Mouse (Mus musculus) neural tube, embryonic 14.5 days (tissue): ENCODE measurements at regions not wholly inside any gene's neighbourhood (a gene's known extent, or its start where the extent isn't known, plus 50 kb on each side); places are given as distances from the start of the nearest gene placed in this dataset.

Experiments
- ATAC-seq: fragments of 200-750 bp; cut with Nextera tagmentation; 2 replicates; pipeline ENCODE4 v1.8.0; 2017; ENCODE audit warnings: low read depth, mild to moderate bottlenecking, moderate TSS enrichment, moderate library complexity
- H3K27ac ChIP-seq: fragments of 300-500 bp; sonication (generic); 2 replicates; pipeline ENCODE4 v1.5.1; 2014; ENCODE audit warnings: low read depth, mild to moderate bottlenecking, control low read depth, low read length, moderate library complexity, mixed read lengths
- H3K27me3 ChIP-seq: fragments of 300-500 bp; sonication (generic); 2 replicates; pipeline ENCODE4 v1.6.1; 2014; ENCODE audit warnings: low read length; ENCODE audit not compliant: control insufficient read depth, insufficient read depth
- H3K36me3 ChIP-seq: fragments of 300-500 bp; sonication (generic); 2 replicates; pipeline ENCODE4 v1.6.1; 2014; ENCODE audit warnings: low read length, mixed read lengths; ENCODE audit not compliant: control insufficient read depth, insufficient read depth
- H3K4me1 ChIP-seq: fragments of 300-500 bp; sonication (generic); 2 replicates; pipeline ENCODE4 v1.6.1; 2014; ENCODE audit warnings: low read length; ENCODE audit not compliant: control insufficient read depth, insufficient read depth
- H3K4me2 ChIP-seq: fragments of 300-500 bp; sonication (generic); 2 replicates; pipeline ENCODE4 v1.6.1; 2014; ENCODE audit warnings: mild to moderate bottlenecking, low read depth, low read length, control low read depth
- H3K4me3 ChIP-seq: fragments of 300-500 bp; sonication (generic); 2 replicates; pipeline ENCODE4 v1.5.1; 2014; ENCODE audit warnings: low read depth, low read length, control low read depth, mixed read lengths
- H3K9ac ChIP-seq: fragments of 300-500 bp; sonication (generic); replicated peaks from 2 replicates; pipeline ENCODE4 v1.6.1; 2014; ENCODE audit warnings: low read depth, mild to moderate bottlenecking, control low read depth, low read length, mixed read lengths
- H3K9me3 ChIP-seq: fragments of 300-500 bp; sonication (generic); 2 replicates; pipeline ENCODE4 v1.6.1; 2016; ENCODE audit warnings: low read length; ENCODE audit not compliant: control insufficient read depth
- WGBS: fragments of 180-500 bp; shearing (Covaris S2); extraction: QIAGEN DNeasy Blood & Tissue Kit; methylation state at CpG from one replicate; pipeline ENCODE4 v1.1.7; 2014; 5-methylcytosine and 5-hydroxymethylcytosine counted together

DNA sequence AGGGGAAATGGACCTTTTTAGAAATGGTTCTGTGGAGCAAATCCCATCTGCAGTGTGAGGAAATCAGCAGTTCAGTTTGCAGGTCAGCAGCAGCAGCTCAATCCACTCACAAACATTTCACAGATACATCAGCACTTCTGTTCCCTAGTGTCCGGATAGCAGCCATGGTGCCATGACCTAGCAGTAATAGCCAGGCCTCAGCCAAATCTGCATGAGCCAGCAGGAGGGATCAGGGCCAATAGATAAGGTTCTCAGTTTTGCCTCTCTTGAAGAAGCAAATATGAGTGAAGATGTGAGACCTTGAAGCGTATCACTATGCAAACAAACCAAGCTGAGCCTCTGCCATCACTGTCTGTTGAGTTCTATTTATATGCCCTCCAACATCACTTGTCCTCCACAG, 380.7 kb upstream of the Chrm3 start:
- no peaks in the 10 kb centered on the region for H3K36me3 ChIP-seq
- 96% methylated on average over 2 of the region's 2 CpGs for WGBS
- no peak overlapping the region for H3K4me3 ChIP-seq
- H3K27me3 ChIP-seq = no peaks in the 10 kb centered on the region
- no peaks in the 10 kb centered on the region for H3K9me3 ChIP-seq
- ATAC-seq = no peak
- H3K9ac ChIP-seq = no peak overlapping the region
- H3K4me2 ChIP-seq = no peak overlapping the region
- H3K4me1 ChIP-seq = no peaks in the 10 kb centered on the region
- H3K27ac ChIP-seq = no peak overlapping the region

DNA sequence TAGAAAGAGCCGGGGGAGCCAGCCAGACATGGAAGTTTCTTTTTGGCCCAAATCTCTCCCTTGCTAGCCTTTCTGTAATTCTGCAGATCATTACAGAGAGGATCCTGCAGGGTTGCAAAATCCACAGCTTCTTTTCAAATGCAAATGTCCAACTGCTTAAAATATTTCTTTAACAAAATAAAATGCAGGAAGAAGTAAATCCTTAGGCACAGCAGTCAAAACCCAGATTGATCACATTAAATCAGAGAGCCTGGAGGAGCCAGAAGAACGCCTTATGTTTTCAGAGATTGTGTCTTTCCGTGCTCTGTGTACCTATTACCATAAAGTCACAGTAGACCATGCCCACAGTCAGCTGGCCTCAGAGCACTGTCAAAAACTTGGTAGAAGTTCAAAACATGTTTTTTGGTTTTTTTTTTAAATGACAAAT, 365.1 kb upstream of the Chrm3 start:
- WGBS = 57% methylated on average over 3 of the region's 3 CpGs
- H3K9me3 ChIP-seq = no peaks in the 10 kb centered on the region
- no peak overlapping the region for H3K4me2 ChIP-seq
- no peak overlapping the region for H3K27ac ChIP-seq
- H3K4me3 ChIP-seq = no peak overlapping the region
- H3K27me3 ChIP-seq = no peaks in the 10 kb centered on the region
- no peaks in the 10 kb centered on the region for H3K4me1 ChIP-seq
- H3K36me3 ChIP-seq = no peaks in the 10 kb centered on the region
- no peak for ATAC-seq
- no peak overlapping the region for H3K9ac ChIP-seq

DNA sequence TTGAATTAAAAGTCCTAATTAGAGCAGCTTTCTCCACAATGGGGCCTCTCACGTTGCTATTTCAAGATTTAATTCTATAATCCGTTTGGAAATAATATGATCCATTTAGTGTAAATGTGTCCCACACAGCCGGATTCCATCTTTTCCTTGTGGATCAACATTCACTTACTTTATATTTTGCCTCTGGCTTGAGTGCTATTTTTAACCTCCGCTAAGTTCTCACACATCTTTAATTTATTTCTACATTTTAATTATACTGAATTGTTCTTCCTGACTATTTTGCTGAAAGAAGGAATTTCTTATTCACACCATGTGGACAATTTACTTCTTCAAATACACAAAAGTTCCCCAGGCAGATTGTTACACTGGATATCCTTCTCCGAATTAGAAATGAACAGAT, 364.7 kb upstream of the Chrm3 start:
- no peak for ATAC-seq
- no peaks in the 10 kb centered on the region for H3K27me3 ChIP-seq
- H3K27ac ChIP-seq = no peak overlapping the region
- H3K36me3 ChIP-seq = no peaks in the 10 kb centered on the region
- WGBS = 72% methylated on average over 5 of the region's 5 CpGs
- H3K4me3 ChIP-seq = no peak overlapping the region
- no peak overlapping the region for H3K4me2 ChIP-seq
- H3K4me1 ChIP-seq = no peaks in the 10 kb centered on the region
- no peak overlapping the region for H3K9ac ChIP-seq
- H3K9me3 ChIP-seq = no peaks in the 10 kb centered on the region

DNA sequence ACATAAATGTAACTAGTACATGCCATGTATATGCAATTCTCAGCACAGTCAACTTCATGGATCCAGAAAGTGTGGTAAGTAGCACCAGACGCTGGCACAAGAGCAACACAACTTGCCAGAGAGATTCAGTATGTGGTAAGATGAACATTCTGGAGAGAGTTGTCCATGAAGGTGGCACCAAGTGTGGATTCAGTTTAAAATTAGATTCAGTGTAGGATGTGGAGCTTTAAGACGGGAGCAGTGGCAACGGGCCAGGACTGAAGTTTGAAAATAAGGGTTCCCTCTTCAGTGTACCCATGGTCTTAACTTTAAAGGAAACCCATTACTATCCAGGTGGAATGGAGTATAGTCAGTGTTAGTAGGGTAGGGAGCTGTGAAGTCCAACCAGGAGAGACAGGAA, 360.0 kb upstream of the Chrm3 start:
- no peak for ATAC-seq
- Histone ChIP-seq H3K27ac (no peak overlapping the region), H3K27me3 (no peaks in the 10 kb centered on the region), H3K4me1 (no peaks in the 10 kb centered on the region), H3K9me3 (no peaks in the 10 kb centered on the region), H3K9ac (no peak overlapping the region), H3K4me3 (no peak overlapping the region), H3K36me3 (no peaks in the 10 kb centered on the region), H3K4me2 (no peak overlapping the region)
- 89% methylated on average over 3 of the region's 3 CpGs for WGBS

DNA sequence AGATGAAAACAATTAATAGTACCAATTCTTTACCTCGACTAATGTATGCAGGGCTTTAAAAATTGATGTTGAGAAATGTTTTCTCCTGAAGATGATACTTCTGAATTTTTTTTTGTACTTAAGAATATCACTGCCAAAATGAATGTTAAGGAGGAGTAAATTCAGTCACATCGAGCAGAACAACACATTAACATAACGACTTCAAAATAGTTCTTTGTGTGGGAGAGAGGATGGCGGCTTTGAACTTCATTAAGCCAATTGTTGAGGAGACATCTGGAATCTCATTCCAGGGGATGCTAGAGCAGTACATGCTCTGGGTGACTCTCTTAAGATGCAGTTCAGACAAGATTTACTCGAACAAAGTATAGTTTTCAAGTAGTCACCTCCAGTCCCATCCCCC, 350.8 kb upstream of the Chrm3 start:
- no peak overlapping the region for H3K27ac ChIP-seq
- H3K4me1 ChIP-seq = no peaks in the 10 kb centered on the region
- H3K4me3 ChIP-seq = no peak overlapping the region
- H3K9ac ChIP-seq = no peak overlapping the region
- no peaks in the 10 kb centered on the region for H3K9me3 ChIP-seq
- no peaks in the 10 kb centered on the region for H3K36me3 ChIP-seq
- no peaks in the 10 kb centered on the region for H3K27me3 ChIP-seq
- 81% methylated on average over 5 of the region's 5 CpGs for WGBS
- ATAC-seq = no peak
- H3K4me2 ChIP-seq = no peak overlapping the region

DNA sequence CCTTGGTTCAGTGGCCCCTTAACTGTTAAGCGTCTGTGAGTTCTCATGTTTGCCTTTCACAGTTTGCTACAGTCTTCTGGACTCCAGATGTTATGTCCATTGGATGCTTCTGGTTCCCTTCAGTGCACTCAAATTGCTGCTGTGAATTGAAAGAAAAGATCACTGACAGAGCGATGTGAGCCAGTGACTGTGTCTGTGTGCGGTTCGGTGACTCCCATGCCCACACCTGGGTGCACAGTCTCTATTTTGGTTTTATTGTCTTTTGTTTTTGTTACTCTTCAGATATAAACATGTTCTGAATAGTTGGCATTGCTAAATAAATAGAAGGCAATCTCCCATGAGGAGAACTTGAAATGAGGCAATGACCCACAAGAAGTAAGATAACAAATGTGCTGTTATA, 350.3 kb upstream of the Chrm3 start:
- no peak for ATAC-seq
- Histone ChIP-seq H3K27me3 (no peaks in the 10 kb centered on the region), H3K4me1 (no peaks in the 10 kb centered on the region), H3K27ac (no peak overlapping the region), H3K9me3 (no peaks in the 10 kb centered on the region), H3K4me3 (no peak overlapping the region), H3K36me3 (no peaks in the 10 kb centered on the region), H3K9ac (no peak overlapping the region), H3K4me2 (no peak overlapping the region)
- 82% methylated on average over 4 of the region's 4 CpGs for WGBS

DNA sequence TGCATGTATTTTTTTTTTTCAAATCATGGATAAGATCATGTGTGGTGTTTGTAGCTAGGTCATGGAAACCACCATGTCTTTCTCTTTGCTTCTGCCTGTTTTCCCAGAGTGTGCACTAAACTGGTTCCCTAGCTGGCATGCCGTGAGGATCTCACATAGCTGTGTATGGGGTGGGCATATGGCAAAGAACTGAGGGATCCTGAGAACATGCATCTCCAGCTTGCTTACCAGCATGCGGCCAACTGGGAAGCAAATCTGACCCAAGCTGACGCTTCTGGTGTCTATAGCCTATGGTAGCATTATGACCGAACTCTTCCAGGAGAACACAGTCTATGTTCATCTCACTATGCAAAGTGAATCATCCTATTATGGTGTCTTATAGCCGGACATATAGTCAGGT, 336.5 kb upstream of the Chrm3 start:
- no peak overlapping the region for H3K4me2 ChIP-seq
- H3K36me3 ChIP-seq = no peaks in the 10 kb centered on the region
- H3K27ac ChIP-seq = no peak overlapping the region
- no peak overlapping the region for H3K4me3 ChIP-seq
- H3K9me3 ChIP-seq = no peaks in the 10 kb centered on the region
- no peak overlapping the region for H3K9ac ChIP-seq
- ATAC-seq = no peak
- 93% methylated on average over 5 of the region's 5 CpGs for WGBS
- H3K27me3 ChIP-seq = no peaks in the 10 kb centered on the region
- no peaks in the 10 kb centered on the region for H3K4me1 ChIP-seq

DNA sequence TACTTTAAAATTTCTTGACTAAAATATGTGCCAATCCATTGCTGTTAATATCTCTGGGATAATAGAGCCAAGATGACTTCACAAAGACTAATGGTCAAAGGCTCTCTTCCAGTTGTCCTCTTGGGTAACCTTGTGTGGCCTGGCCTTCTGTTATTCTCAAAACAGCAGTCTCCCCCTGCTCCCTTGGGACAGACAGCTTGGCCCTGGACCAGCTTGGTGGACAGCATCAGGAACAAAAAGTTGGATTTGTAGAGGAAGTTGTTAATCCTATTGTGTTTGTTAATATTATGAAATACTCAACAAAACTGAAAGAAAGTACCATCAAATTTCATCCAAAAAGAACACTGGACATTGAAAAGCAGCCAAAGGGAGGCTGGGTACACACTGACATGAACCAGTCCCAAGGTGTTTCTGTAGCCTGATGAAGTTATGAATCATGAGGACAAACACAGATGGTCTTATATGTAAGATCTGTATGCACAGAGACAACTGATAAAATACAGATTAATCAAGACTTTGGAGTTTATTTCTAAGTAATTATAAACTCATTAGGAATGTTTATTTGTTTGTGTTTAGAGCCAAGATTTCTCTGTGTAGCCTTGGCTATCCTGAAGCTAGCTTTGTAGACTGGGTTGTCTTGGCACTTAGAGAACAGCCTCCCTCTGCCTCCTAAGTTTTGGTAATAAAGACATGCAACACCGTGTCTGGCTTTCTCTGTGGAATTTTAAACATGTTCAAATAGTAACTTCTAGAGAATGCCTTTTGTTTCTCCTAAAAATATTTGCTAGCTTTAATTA, 335.7 kb upstream of the Chrm3 start:
- no peak overlapping the region for H3K9ac ChIP-seq
- ATAC-seq = no peak
- H3K4me1 ChIP-seq = no peaks in the 10 kb centered on the region
- no peaks in the 10 kb centered on the region for H3K9me3 ChIP-seq
- H3K4me3 ChIP-seq = no peak overlapping the region
- H3K27me3 ChIP-seq = no peaks in the 10 kb centered on the region
- H3K36me3 ChIP-seq = no peaks in the 10 kb centered on the region
- no peak overlapping the region for H3K4me2 ChIP-seq
- 86% methylated on average over 1 of the region's 1 CpGs for WGBS
- H3K27ac ChIP-seq = no peak overlapping the region

DNA sequence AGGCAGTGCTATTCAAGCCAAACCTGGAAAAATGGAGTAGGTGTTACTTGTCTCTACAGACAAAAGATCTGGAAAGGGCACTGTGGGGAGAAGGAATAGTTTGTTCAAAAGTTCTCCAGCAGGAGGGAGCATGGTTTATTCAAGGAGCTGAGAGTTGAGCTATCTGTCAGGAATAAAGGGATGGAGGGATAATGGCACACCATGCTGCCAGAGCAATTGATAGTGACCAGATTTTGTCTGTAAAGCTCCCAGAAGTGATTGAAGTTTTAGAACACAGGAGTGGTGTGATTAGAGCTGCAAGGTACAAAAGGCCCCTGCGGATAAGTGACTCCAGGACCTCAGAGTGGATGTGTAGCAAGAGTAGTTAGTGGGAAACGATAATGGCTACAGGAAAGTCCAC, 330.7 kb upstream of the Chrm3 start:
- H3K4me1 ChIP-seq = no peaks in the 10 kb centered on the region
- H3K27ac ChIP-seq = no peak overlapping the region
- H3K36me3 ChIP-seq = no peaks in the 10 kb centered on the region
- H3K4me2 ChIP-seq = no peak overlapping the region
- WGBS = 27% methylated on average over 2 of the region's 2 CpGs
- no peak for ATAC-seq
- H3K9me3 ChIP-seq = no peaks in the 10 kb centered on the region
- no peaks in the 10 kb centered on the region for H3K27me3 ChIP-seq
- no peak overlapping the region for H3K4me3 ChIP-seq
- H3K9ac ChIP-seq = no peak overlapping the region
